Mouse (Mus musculus) olfactory bulb, adult 2 months (tissue): Measurements from ENCODE around the gene Matn1.

Experiments
- CTCF ChIP-seq: fragments of 200-500 bp; IDR thresholded peaks from 2 replicates; pipeline ENCODE4 v1.5.1; 2012; ENCODE audit warnings: low read depth, mild to moderate bottlenecking, low read length, moderate library complexity; ENCODE audit not compliant: insufficient read depth
- POLR2A ChIP-seq: fragments of 200-500 bp; IDR thresholded peaks from 2 replicates; pipeline ENCODE4 v1.6.1; 2012; ENCODE audit warnings: mild to moderate bottlenecking, low read depth, low read length, moderate library complexity; ENCODE audit not compliant: insufficient read depth

- TF ChIP-seq CTCF (no peak), POLR2A (no peak)
These were observed 28.2 kb downstream of the Matn1 start for GRCm38 (mm10) chr4:130972421-130972829.
